Mouse (Mus musculus) urinary bladder, adult 18-20 months (tissue): ENCODE measurements around the gene Clec3b.

Experiments used
- DNase-seq, 2 experiments: peaks; one replicate each; pipeline ENCODE4 v3.0.0; 2022; ENCODE audit warnings: low spot score in 2 of 2, mixed read lengths in 2 of 2

Clec3b gene

DNA sequence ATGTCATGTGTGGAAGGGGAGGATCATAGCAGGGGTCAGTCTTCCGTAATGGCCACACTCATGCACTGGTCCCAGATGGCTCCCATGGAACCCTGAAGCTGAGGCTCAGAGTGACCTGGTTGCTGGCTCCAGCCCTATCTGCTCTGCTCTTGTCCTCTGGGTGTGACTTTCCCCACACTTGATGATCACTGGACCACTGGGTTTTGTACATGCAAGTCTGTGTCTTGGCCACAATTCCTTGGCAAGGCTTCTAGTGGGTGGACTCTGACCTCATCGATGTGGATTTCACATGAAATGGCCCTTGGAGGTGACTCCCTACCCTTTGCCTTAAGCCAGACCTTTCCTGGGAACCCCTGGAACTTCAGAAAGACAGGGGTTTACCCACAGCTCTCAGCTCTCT, 2.4 kb downstream of the Clec3b start:
- DNase-seq: peak in 1 of 2 experiments; percentile 55

DNA sequence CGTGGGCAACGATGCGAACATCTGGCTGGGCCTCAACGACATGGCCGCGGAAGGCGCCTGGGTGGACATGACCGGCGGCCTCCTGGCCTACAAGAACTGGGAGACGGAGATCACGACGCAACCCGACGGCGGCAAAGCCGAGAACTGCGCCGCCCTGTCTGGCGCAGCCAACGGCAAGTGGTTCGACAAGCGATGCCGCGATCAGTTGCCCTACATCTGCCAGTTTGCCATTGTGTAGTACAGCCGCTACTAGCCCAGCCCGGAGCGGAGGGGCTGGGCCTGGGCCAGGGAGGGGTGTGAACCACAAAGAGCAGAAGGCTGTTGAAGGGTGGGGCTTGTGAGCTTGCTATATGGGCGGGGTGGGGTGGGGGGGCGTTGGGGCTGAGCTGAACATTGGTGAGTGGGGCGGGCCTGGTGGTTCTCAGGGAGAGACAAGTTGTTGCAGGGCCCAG, 6.2 kb downstream of the Clec3b start:
- DNase-seq: peak; percentile 62 to 74

DNA sequence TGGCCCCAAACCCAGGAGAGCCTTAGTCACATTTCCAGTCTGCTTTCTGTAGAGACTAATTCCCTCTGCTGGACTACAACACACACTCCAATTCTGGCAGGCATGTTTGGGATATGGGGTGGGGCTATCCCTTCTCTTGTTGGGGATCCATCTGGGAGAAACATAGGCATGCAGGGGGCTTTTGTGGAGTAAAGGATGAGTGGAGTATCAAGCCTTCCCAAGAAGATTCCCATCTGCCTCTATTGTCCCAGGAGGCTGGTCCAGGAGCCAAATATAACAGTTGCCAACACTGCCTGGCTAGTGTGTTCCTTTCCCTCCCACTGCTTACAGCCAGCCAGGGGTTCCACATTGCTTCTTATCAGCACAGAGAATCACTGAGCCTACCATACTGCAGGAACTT, 7.0 kb downstream of the Clec3b start:
- no peak for DNase-seq

DNA sequence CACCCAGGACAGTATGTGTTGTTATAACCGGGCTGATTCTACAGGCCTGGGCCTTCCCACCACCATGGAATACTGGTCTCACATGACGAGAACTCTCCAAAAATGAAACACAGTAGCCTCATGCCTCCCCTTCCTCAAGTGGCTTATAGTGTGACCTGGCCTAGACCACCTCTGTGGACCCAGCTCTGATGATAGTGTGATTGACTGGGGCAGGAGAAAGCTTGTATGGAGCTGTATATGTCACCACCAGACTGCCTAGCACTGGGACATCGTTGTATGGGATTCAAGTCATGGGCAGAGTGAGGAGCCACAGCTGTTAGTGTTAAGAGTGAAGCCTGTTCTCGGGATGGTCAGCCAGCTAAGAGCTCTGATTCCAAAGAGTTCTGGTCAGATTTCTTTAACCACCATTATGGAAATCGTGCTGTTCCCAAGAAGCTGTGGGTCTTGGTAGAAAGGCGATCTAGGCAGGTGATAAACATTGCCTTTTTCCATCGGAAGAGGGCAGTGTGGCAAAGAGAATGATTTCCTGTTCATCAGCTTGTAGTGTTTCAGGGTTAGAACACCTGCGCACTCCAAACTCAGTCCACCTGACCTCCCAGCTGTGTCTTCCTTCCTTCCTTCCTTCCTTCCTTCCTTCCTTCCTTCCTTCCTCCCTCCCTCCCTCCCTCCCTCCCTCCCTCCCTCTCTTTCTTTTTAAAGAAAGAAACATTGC, 7.5 kb downstream of the Clec3b start:
- DNase-seq: no peak

DNA sequence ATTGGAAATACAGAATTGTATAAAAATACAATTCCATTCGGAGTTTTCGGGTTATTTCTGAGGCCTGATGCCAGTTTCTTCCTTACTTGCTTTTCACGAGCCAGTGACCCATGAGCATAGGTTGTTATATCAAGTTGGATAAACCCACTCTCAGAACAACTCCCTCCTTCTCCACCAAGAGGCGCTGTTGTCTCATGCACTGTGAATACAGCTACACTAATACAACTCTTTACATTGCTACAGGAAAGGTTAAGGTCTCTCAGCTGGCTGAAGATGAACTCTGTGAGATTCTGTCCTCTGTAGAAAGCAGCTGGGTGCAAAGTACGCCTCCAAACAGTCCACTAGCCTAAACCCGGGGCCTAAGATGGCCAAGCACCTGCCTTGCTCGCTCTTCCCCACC, 8.6 kb downstream of the Clec3b start:
- peak in 1 of 2 experiments; percentile 50 for DNase-seq

DNA sequence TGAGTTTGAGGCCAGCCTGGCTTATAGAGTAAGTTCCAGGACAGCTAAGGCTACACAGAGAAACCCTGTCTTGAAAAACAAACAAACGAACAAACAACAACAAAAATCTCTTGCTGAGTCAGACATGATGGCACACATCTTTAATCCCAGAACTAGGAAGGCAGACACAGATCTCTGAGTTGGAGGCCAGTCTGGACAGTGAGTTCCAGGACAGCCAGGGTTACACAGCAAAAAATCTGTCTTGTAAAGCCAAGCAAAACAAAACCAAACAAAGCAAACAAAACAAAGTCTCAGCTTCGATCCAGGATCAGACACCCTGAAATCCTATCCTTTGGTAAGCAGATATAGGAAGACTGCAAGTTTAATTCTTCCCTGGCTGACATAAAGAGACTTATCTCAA, 11.0 kb downstream of the Clec3b start:
- DNase-seq: no peak

DNA sequence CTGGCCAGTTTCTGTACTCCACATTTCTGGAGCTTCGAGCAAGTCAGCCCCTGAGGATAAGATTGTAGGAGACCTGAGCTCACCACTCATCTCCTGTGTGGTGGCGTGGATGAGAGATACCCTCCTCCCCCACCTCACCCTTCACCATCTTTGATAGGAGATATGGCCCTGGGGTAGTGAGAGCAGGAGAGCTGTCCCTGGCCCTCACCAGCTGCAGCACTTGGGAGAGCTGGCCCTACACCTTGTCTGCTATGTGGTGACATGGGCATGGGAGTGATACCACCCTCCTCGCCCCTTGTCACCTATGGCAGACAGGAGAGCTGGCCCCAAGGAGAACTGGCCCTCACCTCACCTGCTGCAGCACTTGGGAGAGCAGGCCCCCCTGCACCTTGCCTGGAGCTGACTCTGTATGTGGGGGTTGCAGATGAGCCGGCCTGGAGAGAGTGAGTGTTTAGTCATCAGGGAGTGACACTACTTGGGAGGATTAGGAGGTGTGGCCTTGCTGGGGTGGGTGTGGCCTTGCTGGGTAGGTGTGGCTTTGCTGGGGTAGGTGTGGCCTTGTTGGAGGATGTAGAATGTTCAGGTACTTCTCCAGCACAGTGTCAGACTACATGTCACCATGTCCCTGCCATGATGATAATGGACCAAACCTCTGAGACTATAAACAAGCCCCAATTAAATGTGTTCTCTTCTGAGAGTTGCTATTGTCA, 12.4 kb downstream of the Clec3b start:
- no peak for DNase-seq

DNA sequence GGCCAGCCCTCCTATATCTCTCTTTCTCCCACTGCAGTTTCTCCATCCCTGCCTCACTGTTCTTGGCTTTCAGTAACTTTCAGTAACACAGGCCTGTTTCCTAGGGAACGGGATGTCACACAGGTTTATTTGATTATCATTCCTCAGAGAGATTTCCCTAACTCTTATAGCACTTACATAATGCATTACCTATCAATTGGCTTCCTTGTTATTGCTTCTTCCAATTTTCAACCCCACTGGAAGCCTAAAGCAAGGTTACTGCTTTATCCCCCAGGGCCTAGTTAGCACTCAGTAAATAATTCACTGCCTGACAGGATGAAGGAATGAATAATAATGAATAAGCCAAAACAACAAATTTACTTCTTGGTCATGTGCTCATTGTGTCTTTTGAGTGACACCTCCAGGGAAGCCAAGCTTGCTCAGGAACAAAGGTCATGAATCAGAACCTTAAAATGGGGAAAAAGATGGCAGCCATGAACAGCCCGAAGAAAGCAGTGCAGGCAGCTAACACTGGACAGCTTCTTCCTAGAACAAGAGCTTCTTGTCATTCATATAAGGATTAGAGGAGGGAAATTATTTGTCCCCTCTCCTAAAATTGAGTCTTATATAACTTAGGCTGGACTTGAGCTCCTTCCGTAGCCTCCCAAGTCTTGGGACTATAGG, 15.2 kb downstream of the Clec3b start:
- DNase-seq: no peak

DNA sequence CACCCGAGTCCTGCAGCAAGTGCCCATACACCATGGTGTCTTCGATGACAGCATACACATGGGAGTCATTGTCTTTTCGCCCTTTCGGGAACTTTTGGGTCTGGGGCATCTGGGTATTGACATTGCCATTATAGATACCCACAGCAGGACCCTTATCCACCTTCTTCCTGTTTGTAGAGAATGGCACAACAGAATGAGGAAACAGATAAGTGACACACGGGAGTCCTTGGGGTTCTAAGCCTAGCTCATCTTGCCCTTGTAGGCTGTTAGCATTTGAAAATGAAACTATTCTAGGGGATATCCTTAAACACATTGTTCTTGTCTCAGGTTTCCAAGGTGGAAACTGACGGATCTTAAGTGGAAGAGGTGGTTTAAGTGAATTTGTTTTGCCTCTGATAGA, 23.0 kb downstream of the Clec3b start:
- no peak for DNase-seq

DNA sequence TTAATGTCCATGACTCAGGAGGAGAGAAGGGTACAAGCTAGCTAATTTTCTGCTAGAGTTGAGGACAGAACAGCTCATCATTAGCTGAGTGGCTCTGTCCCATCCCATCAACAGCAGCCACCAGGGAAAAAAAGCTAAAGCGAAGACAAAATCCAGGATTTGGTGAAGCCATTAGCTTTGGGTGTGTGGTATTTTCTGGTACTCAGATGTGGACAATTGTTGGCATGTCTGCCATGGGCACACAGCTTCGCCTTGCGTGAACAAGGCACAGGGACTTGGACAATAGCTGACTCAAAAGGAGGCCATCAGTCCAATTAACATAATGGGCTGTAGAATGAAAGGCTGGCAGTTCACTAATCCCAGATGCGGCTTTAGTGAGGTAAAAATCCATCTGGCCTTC, 23.6 kb downstream of the Clec3b start:
- no peak for DNase-seq

DNA sequence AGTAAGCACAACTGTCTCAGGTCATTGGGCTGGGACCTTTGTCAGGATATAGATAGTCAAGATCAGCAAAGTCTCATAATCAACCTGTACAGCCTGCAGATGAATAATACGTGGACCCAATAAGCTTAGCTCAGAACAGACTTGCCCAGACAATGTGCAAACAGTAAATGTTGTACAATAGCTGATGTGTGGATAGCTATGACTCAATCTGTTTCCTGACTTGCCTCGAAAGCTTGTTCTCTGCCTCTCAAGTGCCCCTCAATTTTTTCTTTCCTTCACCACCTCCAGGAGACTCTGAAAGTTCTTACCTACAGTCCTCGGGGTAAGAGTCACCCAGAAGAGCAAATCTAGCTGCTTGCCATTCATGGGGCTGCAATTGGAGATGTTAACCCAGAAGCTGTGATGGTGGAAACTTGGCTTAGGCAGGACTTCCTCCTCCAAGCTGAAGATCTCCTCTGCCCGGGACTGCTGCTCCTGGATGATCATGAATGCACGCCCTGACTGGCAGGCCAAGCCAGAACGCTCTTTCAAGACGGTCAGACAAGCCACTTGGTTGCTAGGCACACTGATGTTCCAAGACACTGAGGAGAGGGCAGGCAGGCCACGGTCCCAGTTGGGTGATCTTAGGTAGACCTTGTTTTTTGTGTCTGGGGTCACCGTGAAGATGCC, 26.8 kb downstream of the Clec3b start:
- DNase-seq: no peak

DNA sequence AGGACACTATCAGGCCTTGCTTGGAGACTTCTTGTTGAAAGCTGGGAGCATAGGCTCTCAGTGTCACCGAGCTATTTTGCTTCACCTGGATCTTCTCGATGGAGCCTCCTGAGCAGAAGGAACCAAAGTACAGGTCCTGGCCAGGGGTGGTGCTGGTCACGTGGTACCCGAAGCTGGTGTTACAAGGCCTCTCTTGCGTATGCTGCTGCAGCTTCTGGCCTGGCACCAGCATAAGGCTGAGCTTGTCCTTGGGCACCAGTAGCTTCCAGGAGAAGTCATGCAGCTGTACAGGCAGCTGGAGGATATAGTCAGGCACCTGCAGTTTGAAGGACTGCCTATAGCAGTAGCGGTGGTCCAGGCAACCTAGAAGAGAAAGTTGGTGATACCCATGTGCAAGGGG, 29.3 kb downstream of the Clec3b start:
- no peak for DNase-seq

DNA sequence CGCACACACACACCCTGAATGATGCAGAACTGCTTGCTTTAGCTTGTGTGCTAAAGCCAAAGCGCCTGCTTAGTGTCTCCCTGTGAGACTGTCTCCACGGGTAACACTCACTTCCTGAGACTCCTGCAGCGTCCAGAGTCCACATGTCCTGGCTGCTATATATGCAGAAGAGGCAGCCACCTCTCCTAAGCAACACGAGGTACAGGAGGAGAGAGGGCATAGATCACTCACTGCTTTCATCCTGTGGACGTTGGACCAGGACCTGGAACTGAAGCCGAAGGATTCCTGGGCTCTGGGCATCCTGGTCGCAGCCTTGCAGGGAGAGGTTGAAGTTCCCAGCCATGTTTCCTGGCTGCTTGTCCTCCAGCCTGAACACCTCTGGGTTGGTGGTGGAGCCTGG, 32.5 kb downstream of the Clec3b start:
- DNase-seq: no peak

DNA sequence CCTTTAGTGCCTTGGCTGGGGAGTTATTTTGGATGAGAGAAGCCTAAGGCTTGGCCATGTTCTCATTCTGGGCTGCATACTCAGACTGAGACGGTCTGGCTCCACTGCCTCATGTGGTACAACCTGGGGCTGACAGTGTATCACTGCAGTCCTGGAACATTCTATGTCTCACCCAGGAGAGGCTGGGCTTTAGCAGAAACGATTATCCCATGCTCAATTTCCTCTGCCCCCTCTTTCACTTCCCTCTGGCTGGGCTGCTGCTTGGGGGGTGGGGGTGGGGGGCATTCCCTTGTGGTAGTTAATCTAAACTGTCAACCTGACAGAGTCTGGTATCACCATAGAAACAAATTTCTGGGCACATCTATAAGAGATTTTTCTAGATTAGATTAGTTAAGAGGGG, 34.8 kb downstream of the Clec3b start:
- no peak for DNase-seq

DNA sequence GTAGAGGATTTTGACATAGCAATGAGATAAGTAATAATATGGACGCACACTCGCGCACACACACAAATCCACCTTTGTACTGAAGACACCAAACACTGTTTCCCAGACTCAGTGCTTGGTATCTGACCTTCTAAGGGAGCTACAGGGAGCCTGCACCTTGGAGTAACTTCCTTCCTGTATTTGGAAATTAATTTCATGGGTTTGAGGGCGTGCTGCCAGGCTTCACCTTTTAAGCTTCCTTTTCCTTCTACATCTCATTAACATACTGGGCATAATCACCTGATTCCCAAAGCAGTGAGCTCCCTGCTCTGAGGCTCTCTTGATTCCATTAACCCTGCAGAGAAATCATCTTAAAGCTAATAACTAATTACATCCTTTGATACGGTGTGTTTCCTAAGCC, 35.4 kb downstream of the Clec3b start:
- no peak for DNase-seq

DNA sequence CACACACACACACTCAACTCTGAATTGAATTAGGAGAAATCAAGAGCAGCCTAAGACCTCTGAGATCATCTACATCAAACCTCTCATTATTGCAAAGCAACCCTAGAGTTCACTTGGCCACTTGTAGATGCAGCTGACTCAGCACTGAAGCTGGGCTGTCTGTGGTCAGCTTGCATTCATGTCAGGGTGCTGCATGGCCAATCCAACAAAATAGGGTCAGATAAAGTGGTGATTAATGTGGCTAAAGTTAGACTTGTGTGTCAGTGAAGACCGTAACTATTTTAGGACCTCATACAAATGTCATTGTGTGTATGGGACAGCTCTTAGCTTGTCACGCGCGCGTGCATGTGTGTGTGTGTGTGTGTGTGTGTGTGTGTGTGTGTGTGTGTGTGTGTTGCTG, 36.8 kb downstream of the Clec3b start:
- no peak for DNase-seq

DNA sequence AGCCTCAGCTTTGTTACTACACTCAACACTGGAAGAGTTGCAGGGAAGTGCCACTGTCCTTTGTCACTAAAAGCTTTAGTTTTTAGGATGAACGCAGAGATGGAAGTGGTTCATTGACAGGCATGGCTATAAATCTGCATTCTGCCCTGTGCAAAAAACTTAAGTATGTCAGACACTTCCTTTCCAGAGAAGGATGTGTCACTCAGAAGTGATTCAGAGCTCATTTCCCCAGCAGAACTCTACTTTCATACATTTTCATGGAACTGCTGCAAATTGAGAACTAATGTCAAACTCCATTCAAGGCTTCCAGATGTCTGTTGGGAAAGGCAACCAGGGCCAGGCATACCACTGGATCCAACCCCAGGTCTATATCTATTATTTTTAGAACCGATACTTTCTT, 37.5 kb downstream of the Clec3b start:
- DNase-seq: no peak

DNA sequence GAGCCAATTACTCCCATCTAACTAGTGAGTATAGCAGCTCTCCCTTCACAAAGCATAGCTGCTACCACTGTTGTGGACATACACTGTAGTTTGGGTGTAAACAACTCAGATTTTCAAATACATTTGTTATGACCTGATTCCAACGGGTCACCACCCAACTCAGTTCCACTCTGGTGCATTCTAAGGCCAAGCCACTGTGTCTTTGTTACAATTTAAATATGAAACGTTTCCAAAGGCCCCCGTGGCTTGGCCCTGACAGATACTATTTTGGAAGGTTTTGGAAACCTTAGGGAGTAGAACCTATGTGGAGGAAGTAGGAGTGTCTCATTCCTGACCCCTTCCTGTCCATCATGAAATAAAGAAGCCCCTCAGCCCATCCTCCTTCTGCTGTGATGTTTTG, 49.4 kb downstream of the Clec3b start:
- DNase-seq: no peak

DNA sequence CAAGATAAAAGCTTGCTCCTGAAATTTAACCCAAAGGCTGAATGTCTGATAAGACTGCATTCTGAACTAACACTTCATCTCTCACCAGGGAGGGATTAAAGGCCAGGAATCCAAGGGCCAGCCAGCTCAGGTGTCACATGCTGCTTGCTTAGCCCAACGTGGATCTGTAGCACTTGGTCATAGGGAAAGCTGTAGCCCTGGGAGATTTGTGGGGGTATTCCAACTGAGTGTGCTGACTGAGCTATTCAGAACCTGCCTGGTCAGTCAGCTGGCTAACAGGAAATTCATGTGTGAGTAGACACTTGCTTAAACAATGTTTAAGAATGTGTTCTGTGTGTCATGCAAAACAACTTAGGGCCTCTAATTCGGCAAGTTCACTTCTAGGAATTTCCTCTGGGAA, 55.8 kb downstream of the Clec3b start:
- DNase-seq: no peak

DNA sequence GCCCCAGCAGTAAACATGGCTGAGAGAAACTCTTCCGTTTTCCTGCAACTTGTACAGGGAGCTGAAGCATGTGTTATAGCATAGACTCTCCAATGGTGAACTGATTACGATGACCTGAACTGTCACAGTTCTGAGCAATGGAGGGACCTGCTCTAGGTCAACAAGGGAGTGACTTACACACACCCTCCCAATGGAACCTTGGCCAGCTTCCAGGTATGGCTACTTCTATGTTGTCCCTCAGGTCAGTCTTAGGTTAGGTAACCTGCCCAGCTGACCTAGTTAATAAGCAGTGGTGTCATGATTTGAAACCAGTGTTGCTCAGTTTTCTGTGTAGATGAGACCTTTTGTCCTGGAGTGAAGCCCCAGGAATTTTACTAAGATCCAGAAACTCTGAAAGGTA, 56.2 kb downstream of the Clec3b start:
- DNase-seq: peak; percentile 31 to 54
